Mouse (Mus musculus): Measurements from ENCODE around the gene Cyb561d2. TPM values are rescaled to one million over a fixed set of nuclear protein-coding genes. Genes with fewer than 3 reads are reported as not detected.
"Not testable (repeated sequence)": the region's sequence is repeated elsewhere in the genome, so short reads cannot be mapped to it uniquely, and the experiment has no call there.

The Cyb561d2 gene
- polyA plus RNA-seq, 1 experiment: 47.7 TPM

DNA sequence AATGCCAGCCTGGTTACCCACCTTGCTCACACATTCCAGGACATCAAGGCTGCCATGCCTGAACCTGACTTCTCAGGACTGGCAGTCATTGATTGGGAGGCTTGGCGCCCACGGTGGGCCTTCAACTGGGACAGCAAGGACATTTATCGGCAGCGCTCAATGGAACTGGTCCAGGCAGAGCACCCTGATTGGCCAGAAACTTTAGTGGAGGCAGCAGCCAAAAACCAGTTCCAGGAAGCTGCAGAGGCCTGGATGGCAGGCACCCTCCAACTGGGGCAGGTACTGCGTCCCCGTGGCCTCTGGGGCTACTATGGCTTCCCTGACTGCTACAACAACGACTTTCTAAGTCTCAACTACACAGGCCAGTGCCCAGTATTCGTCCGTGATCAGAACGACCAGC is 35.9 kb upstream of the Cyb561d2 start:
- WGBS: 89% methylated on average over 10 of the region's 10 CpGs
- Histone ChIP-seq H3K4me1 (ENCODE audit: control insufficient read depth, insufficient read depth, insufficient read length, low read length) (peaks cover 28% of the 10 kb centered on the region; the same call in 1 of the 2 replicates), H3K27me3 (ENCODE audit: control insufficient read depth, insufficient read depth, low read length) (no peaks in the 10 kb centered on the region), H3K27ac (ENCODE audit: insufficient read depth, low read depth, low read length) (no peak overlapping the region), H3K4me3 (ENCODE audit: low read depth, low read length) (no peak overlapping the region), H3K36me3 (ENCODE audit: control insufficient read depth, insufficient read depth, low read length) (peaks cover 4% of the 10 kb centered on the region)
- TF ChIP-seq CTCF (IDR thresholded peaks at IDR 0.05; ENCODE audit: extremely low read depth, insufficient read length, insufficient replicate concordance, low read depth, low read length): no peak
- TF ChIP-seq POLR2A (IDR thresholded peaks at IDR 0.05; ENCODE audit: low read depth, low read length): no peak

DNA sequence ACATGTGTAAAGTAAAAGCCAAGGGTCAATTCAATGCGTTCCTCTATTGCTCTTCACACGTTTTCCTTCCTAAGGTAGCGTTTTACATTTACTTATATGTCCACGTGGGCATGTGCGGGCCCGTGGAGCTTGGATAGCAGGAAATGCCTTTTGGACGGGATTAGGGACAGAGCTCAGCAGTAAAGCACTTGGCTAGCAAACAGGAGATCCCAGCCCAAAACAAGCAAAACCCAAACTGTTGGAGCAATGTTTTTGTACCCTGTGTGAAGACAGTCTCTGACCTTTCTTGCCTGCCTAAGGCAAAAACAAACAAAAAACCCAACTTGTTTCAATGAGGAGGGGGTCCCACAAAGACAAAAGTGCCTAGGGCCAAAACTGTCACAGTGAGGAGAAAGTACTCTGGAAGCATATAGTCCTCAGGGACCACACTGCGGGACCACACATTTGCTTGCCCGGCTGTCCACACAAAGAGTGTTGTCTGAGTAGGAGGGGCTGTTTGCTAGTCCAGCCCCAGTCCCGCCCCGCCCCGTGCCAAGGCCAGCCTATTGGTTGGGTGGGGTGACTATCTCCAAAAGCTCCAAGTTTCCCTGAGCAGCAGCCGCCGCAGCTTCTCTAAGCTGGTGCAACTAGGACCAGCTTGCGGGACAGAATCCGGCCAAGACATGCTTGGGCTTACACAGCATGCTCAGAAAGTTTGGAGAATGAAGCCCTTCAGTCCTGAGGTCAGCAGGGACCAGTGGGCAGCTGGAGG is 34.5 kb upstream of the Cyb561d2 start, which contains the start of gene Hyal1:
TSS of gene Hyal1 (plus strand) at position 571 of the 751 bp plus-strand sequence.
- Histone ChIP-seq H3K4me1 (ENCODE audit: control insufficient read depth, insufficient read depth, insufficient read length, low read length) (peaks cover 30% of the 10 kb centered on the region), H3K4me3 (ENCODE audit: low read depth, low read length) (peak within 1 kb of the TSS; percentile 56), H3K27ac (ENCODE audit: insufficient read depth, low read depth, low read length) (peak within 1 kb of the TSS; percentile 89), H3K36me3 (ENCODE audit: control insufficient read depth, insufficient read depth, low read length) (peaks cover 13% of the 10 kb centered on the region), H3K27me3 (ENCODE audit: control insufficient read depth, insufficient read depth, low read length) (no peaks in the 10 kb centered on the region)
- TF ChIP-seq POLR2A (IDR thresholded peaks at IDR 0.05; ENCODE audit: low read depth, low read length) (peak; percentile 46; the same call in 1 of the 2 replicates), CTCF (IDR thresholded peaks at IDR 0.05; ENCODE audit: extremely low read depth, insufficient read length, insufficient replicate concordance, low read depth, low read length) (no peak)
- WGBS: 11% methylated on average over 16 of the region's 16 CpGs

DNA sequence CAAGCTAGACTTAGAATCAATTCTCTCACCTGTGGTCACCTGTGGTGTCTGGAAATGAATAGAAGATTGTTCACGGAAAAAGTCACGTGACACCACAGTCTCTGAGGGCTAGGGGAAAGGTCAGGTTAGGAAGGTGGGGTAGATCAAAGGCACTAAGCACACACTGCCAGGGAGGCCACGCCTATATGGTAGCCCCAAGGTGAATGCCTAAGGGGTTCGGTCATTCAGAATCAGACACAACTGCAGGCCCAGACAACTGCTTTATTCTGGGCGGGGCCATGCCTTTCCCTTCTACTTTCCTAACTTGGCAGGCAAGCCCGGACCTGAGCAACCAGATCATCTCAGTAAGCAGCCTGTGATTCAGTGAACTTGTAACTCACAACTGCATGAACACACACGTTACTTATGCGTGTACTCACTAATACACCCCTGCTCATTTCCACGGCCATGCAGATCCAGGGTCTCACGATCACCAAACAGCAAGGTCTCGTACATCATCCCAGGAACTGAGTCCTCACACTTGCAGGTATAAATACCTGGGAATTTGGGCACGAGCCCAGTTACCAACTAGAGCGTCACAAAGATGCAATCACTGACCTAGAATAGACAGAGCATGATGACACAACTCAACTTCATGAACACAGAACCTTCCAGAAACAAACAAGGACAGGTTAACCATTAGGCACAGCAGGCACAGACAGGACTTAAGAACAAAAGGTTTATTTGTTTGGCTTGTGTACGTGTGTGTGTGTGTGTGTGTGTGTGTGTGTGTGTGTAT is 33.8 kb upstream of the Cyb561d2 start:
- peaks cover 13% of the 10 kb centered on the region for H3K36me3 ChIP-seq (ENCODE audit: control insufficient read depth, insufficient read depth, low read length)
- no peak for TF ChIP-seq CTCF (IDR thresholded peaks at IDR 0.05; ENCODE audit: extremely low read depth, insufficient read length, insufficient replicate concordance, low read depth, low read length)
- no peak for TF ChIP-seq POLR2A (IDR thresholded peaks at IDR 0.05; ENCODE audit: low read depth, low read length)
- peaks cover 31% of the 10 kb centered on the region for H3K4me1 ChIP-seq (ENCODE audit: control insufficient read depth, insufficient read depth, insufficient read length, low read length)
- 23% methylated on average over 14 of the region's 14 CpGs for WGBS
- H3K4me3 ChIP-seq (ENCODE audit: low read depth, low read length): no peak overlapping the region
- H3K27ac ChIP-seq (ENCODE audit: insufficient read depth, low read depth, low read length): peak overlapping the region; percentile 89
- H3K27me3 ChIP-seq (ENCODE audit: control insufficient read depth, insufficient read depth, low read length): no peaks in the 10 kb centered on the region

DNA sequence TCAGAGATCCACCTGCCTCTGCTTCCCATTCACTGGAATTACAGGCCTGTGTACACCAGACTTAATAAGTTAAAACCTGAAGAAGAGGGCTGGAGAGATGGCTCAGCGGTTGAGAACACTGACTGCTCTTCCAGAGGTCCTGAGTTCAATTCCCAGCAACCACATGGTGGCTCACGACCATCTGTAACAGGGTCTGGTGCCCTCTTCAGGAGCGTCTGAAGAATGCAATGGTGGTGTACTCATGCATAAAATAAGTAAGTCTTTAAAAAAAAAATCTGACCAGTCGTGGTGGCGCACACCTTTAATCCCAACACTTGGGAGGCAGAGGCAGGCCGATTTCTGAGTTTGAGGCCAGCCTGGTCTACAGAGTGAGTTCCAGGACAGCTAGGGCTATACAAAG is 31.8 kb upstream of the Cyb561d2 start:
- Histone ChIP-seq H3K4me1 (ENCODE audit: control insufficient read depth, insufficient read depth, insufficient read length, low read length) (peaks cover 41% of the 10 kb centered on the region), H3K36me3 (ENCODE audit: control insufficient read depth, insufficient read depth, low read length) (peaks cover 13% of the 10 kb centered on the region)
- H3K4me3 ChIP-seq (ENCODE audit: low read depth, low read length); H3K27me3 ChIP-seq (ENCODE audit: control insufficient read depth, insufficient read depth, low read length); H3K27ac ChIP-seq (ENCODE audit: insufficient read depth, low read depth, low read length): not testable (repeated sequence)
- peak; percentile 6; the same call in 1 of the 2 replicates for TF ChIP-seq CTCF (IDR thresholded peaks at IDR 0.05; ENCODE audit: extremely low read depth, insufficient read length, insufficient replicate concordance, low read depth, low read length)
- WGBS: 89% methylated on average over 6 of the region's 6 CpGs

DNA sequence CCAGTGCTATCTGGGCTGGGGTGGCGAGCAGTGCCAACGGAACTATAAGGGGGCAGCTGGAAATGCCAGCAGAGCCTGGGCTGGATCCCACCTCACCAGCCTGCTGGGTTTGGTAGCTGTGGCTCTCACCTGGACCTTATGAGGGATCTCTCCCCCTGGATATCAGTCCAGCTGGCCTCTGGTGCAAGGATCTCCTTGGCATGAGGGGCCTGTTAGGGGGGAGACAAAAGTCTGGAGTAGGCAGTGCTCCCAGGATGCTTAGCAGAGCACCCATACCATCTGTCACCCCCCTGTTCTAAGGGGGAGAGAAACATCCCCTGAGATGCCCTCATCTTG is 30.3 kb upstream of the Cyb561d2 start:
- TF ChIP-seq CTCF (IDR thresholded peaks at IDR 0.05; ENCODE audit: extremely low read depth, insufficient read length, insufficient replicate concordance, low read depth, low read length): no peak
- no peak for TF ChIP-seq POLR2A (IDR thresholded peaks at IDR 0.05; ENCODE audit: low read depth, low read length)
- no peaks in the 10 kb centered on the region for H3K27me3 ChIP-seq (ENCODE audit: control insufficient read depth, insufficient read depth, low read length)
- H3K4me3 ChIP-seq (ENCODE audit: low read depth, low read length): peak overlapping the region; percentile 20; the same call in 1 of the 2 replicates
- H3K36me3 ChIP-seq (ENCODE audit: control insufficient read depth, insufficient read depth, low read length): peaks cover 13% of the 10 kb centered on the region
- peaks cover 39% of the 10 kb centered on the region for H3K4me1 ChIP-seq (ENCODE audit: control insufficient read depth, insufficient read depth, insufficient read length, low read length)
- peak overlapping the region; percentile 99 for H3K27ac ChIP-seq (ENCODE audit: insufficient read depth, low read depth, low read length)
- WGBS: 97% methylated on average over 2 of the region's 2 CpGs

DNA sequence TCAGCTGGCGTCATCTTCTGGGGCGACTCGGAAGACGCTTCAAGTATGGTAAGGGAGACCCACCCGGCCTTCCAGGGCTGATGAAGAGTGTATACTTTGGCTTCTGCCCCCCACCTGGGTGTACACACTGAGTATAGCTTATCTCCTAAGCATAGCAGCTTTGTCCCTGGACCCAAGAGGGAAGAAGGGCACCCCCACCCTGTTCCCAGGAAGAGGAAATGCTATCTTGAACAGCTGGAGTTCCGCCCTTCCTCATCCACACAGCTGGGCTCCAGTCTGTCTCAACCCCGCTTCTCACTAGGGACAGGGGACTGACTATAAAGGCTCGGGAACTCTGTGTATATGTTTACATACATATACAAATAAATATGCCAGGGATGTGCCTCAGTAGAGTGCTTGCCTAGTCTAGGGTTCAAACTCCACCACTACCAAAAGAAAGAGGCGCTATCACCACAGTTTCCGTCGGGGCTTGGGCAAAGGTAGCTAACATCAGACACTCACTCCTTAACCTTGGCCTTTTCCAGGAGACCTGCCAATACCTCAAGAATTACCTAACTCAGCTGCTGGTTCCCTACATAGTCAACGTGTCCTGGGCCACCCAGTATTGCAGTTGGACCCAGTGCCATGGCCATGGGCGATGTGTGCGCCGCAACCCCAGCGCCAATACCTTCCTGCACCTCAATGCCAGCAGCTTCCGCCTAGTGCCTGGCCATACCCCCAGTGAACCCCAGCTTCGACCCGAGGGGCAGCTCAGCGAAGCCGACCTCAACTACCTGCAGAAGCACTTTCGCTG is 29.7 kb upstream of the Cyb561d2 start:
- Histone ChIP-seq H3K36me3 (ENCODE audit: control insufficient read depth, insufficient read depth, low read length) (peaks cover 13% of the 10 kb centered on the region), H3K4me3 (ENCODE audit: low read depth, low read length) (peak overlapping the region; percentile 89), H3K4me1 (ENCODE audit: control insufficient read depth, insufficient read depth, insufficient read length, low read length) (peaks cover 37% of the 10 kb centered on the region), H3K27ac (ENCODE audit: insufficient read depth, low read depth, low read length) (peak overlapping the region; percentile 99), H3K27me3 (ENCODE audit: control insufficient read depth, insufficient read depth, low read length) (no peaks in the 10 kb centered on the region)
- 0 out of 2 replicates have a peak, but pooled peaks have one; percentile 6 for TF ChIP-seq POLR2A (IDR thresholded peaks at IDR 0.05; ENCODE audit: low read depth, low read length)
- TF ChIP-seq CTCF (IDR thresholded peaks at IDR 0.05; ENCODE audit: extremely low read depth, insufficient read length, insufficient replicate concordance, low read depth, low read length): no peak
- 55% methylated on average over 22 of the region's 22 CpGs for WGBS
